Mouse (Mus musculus) heart, adult 11 months (tissue): ENCODE data around the gene Grid1.

Experiments used
- DNase-seq: peaks from one replicate; pipeline ENCODE4 v3.0.0; 2022

The Grid1 gene

GRCm38 (mm10) chr14:34919221-34919620 is 99.3 kb downstream of the Grid1 start:
- DNase-seq, result no peak

- DNase-seq, result no peak
Measured at GRCm38 (mm10) chr14:34921265-34921664, 101.4 kb downstream of the Grid1 start.

GRCm38 (mm10) chr14:34925021-34925420 is 105.1 kb downstream of the Grid1 start:
- no peak for DNase-seq

- DNase-seq, result no peak
Measured at GRCm38 (mm10) chr14:34930040-34930719, 110.3 kb downstream of the Grid1 start.

DNA sequence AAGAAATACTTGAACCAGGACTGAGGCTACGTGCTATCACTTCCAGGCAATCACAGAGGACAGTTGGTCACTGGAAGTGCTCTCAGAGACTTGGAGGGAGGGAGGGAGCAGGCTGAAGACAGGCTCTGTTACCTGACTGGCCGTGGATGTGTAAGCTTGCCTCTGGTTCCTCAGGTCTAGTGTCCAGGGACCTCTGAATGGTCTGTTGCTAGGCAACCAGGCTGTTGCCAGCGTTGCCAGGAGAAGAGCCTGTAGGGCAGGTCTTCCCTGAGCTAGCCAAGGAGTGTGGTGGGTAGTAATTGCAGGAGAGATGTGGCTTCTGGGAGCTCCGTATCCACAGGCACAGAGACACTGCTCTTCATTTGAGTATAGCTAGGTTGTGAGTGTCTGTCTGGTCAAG is 113.3 kb downstream of the Grid1 start:
- no peak for DNase-seq

DNA sequence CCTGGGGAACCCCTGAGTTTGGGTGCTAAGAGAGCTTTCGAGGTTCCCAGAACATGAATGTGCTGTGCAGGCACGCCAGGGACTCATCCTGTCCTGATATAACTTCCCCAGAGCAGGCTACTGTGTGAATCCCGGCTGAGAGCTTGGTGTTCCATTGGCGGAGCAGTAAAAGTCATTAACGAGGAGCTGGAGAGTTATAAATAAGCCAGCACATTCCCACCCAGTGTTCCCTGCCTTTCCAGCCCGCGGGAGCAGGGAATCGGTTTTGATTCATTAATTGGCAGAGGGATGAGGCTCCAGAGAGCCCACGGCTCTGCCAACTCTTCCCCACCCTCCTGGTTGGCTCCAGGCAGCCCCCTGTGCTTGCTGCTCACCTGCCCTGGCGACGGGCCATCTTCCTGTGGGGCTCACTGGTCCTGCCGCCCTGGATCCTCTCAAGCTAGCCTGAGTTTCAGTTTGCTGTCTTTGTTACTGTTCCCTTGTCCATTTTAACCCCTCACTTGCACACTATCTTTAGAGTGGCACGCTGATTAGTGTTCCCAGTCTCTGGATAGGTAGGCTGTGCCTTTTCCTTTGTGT is 116.4 kb downstream of the Grid1 start:
- no peak for DNase-seq

- DNase-seq, result peak; percentile 73
Measured at GRCm38 (mm10) chr14:34944390-34944979, 124.6 kb downstream of the Grid1 start.

GRCm38 (mm10) chr14:34945471-34946313 is 125.8 kb downstream of the Grid1 start:
- peak; percentile 79 for DNase-seq

GRCm38 (mm10) chr14:34946314-34946583 is 126.3 kb downstream of the Grid1 start:
- no peak for DNase-seq

DNA sequence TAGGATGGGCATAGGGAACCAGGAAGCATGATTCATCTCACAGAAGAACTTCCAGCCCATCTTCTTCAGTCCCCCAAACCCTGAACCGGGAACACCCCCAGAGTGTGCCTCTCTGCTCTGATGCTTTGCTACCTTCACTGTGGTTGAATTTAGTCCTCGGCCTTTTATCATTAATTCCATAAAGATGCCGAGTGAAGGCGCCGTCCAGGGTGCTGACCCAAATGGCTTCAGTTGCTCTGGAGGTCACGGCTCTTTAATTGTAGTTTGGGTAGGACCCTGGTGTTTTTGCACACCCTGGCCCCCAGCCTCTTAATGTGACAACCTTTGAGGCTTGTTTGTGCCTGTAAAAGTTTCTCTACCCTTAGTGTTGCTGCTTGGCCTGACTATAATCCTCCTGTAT is 128.3 kb downstream of the Grid1 start:
- no peak for DNase-seq

- no peak for DNase-seq
Measured at GRCm38 (mm10) chr14:34952311-34952710, 132.4 kb downstream of the Grid1 start.

GRCm38 (mm10) chr14:34953566-34953965 is 133.7 kb downstream of the Grid1 start:
- DNase-seq, result no peak

GRCm38 (mm10) chr14:34955689-34956088 is 135.8 kb downstream of the Grid1 start:
- no peak for DNase-seq

- no peak for DNase-seq
Measured at GRCm38 (mm10) chr14:34960227-34960626, 140.3 kb downstream of the Grid1 start.

- no peak for DNase-seq
Measured at GRCm38 (mm10) chr14:34963616-34964168, 143.8 kb downstream of the Grid1 start.

DNA sequence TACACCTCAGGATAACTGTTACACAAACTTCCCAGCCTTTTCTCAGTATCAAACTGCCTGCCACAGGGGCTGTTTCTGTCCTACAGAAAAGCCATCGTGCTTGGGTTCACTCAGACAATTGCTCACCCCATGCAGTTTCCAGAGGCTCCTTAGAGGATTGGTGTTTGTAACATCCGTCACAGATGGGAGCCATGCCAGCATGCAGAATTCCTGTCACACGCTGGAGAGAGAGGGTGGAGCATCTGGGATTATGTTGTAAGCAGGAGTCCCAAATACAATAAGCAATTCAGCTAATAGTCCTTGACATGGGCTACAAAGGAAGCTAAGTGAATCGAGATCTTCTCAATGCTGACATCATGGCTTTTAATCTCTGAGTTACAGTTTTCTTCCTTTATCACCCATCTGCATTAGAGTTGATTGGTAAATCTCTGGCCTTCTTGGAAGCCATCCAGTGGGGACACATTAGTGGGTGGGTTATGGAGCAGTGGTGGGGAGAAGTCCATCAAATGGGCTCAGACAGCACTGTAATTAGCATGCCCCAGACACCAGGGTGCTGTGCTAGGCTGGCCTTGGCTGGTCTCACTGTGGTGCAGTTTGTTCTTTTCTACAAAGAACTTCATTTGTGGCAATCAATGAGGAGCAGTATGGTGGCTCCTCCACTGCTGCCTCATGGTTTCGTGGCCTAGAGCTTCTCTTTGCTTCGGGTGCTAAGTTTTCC is 149.4 kb downstream of the Grid1 start:
- no peak for DNase-seq

DNA sequence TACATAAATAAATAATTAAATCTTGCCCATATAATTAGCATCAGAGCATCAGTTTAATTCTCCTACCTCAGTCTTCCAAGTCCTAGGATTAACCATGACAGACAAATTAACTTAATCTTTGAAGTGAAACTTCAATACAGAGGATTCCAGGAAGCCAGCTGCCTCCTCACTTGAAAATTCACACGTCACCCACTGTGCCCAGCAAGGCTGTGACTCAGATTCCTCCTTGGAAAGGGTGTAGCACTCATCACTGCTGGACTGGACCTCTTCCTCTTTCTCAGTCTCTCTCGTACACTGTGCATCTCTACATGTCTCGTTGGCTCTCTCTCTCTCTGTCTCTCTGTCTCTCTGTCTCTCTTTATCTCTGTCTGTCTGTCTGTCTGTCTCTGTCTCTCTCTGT is 153.0 kb downstream of the Grid1 start:
- DNase-seq, result no peak

GRCm38 (mm10) chr14:34980756-34981155 is 160.8 kb downstream of the Grid1 start:
- DNase-seq, result no peak

- no peak for DNase-seq
Measured at GRCm38 (mm10) chr14:34989131-34989530, 169.2 kb downstream of the Grid1 start.

DNA sequence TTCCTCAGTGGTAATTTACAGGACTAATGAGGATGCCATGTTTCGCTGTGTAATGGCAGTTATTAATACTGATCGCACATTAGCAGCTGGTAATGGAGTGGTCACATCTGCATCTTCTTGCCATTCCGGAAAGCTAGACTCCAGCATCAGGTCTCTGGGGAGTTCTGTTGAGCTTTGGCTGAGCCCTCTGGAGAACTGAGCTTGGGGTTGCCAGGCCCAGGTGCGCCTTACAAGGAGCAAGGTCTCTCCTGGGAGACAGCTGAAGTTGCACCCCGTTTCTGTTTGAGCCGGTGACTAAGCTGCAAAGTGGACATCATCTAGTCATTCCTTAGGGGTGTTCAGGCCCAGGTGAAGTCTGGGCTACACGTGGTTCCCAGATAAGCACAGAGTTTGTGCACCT is 186.8 kb downstream of the Grid1 start:
- peak; percentile 76 for DNase-seq

DNA sequence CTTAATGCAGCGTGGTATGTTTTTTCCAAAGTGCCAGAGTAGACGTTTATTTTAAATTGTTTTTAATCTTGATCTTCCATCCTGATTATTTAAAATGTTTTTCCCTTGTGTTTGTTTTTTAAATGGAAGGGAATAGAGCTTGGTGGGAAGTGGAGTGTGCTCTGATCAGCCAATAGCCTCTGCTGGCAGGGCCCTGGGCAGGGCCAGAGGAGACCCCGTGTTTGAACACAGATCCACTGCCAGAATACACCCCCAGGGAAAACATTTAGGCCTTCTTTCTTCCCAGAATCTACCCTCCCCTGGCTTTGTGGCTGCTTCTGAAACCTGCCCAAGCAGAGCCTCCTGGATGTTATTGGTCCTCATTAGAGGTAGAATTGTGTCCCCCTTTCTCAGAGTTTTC is 188.8 kb downstream of the Grid1 start:
- DNase-seq, result peak; percentile 2

GRCm38 (mm10) chr14:35009074-35009473 is 189.2 kb downstream of the Grid1 start:
- DNase-seq, result peak; percentile 88

DNA sequence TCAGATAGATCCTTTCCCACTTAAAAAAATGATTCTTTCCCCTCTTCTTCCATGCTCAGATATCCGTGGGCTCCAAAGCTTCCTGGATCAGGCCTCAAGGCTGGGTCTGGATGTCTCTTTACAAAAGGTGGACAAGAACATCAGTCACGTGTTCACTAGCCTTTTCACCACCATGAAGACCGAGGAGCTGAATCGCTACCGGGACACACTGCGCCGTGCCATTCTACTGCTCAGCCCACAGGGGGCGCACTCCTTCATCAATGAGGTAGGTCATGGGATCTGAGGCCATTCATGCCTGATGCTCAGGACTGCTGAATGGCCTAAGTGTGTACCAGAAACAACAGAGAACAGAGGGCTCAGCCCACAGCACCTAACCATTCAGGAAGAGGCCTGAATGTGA is 206.8 kb downstream of the Grid1 start:
- peak; percentile 74 for DNase-seq
